Mouse (Mus musculus) layer of hippocampus, adult 8-10 months (tissue): Measurements from ENCODE around the gene Mrpl12. TPM values are rescaled to one million over a fixed set of nuclear protein-coding genes. Genes with fewer than 3 reads are reported as not detected.
A peak's percentile ranks its signal among the peaks of the same experiment; 100 is the strongest.
"Not testable (repeated sequence)": the region's sequence is repeated elsewhere in the genome, so short reads cannot be mapped to it uniquely, and the experiment has no call there.

Experiments
- DNase-seq, 2 experiments: peaks; one replicate each; pipeline ENCODE4 v3.0.0; 2022; ENCODE audit warnings: low spot score in 2 of 2
- total RNA-seq, 4 experiments: library from RNA; stranded (reverse); gene quantifications; 2 replicates each; pipeline ENCODE4 v1.2.4; 2022

The Mrpl12 gene
- total RNA-seq, 4 experiments from 2014 or later, result 63.7 to 66.0 (median 64.4) TPM

- DNase-seq, result no peak
Measured at GRCm38 (mm10) chr11:120507611-120508289, 23.3 kb downstream of the Mrpl12 start.

- no peak for DNase-seq
Measured at GRCm38 (mm10) chr11:120508290-120508870, 24.0 kb downstream of the Mrpl12 start.

- DNase-seq, result no peak
Measured at GRCm38 (mm10) chr11:120509940-120510339, 25.5 kb downstream of the Mrpl12 start.

GRCm38 (mm10) chr11:120510375-120511030 lies 26.1 kb downstream of the Mrpl12 start:
- DNase-seq, result no peak

- DNase-seq, result no peak
Measured at GRCm38 (mm10) chr11:120512790-120513453, 28.5 kb downstream of the Mrpl12 start.

- DNase-seq, result not testable (repeated sequence)
Measured at GRCm38 (mm10) chr11:120514262-120514661, 29.8 kb downstream of the Mrpl12 start.

GRCm38 (mm10) chr11:120515611-120516010 lies 31.2 kb downstream of the Mrpl12 start:
- DNase-seq, result peak; percentile 55 to 88

- DNase-seq, result no peak
Measured at GRCm38 (mm10) chr11:120517147-120517546, 32.7 kb downstream of the Mrpl12 start.

- peak; percentile 70 to 74 for DNase-seq
Measured at GRCm38 (mm10) chr11:120518027-120518426, 33.6 kb downstream of the Mrpl12 start.

- DNase-seq, result no peak
Measured at GRCm38 (mm10) chr11:120518558-120518957, 34.1 kb downstream of the Mrpl12 start.

- DNase-seq, result no peak
Measured at GRCm38 (mm10) chr11:120519738-120520137, 35.3 kb downstream of the Mrpl12 start.

- no peak for DNase-seq
Measured at GRCm38 (mm10) chr11:120520498-120520897, 36.1 kb downstream of the Mrpl12 start.

- peak in 1 of 2 experiments; percentile 22 for DNase-seq
Measured at GRCm38 (mm10) chr11:120520967-120521540, 36.6 kb downstream of the Mrpl12 start.

GRCm38 (mm10) chr11:120522581-120522980 lies 38.2 kb downstream of the Mrpl12 start:
- no peak for DNase-seq

GRCm38 (mm10) chr11:120525959-120526358 lies 41.5 kb downstream of the Mrpl12 start:
- no peak for DNase-seq

GRCm38 (mm10) chr11:120527690-120528354 lies 43.4 kb downstream of the Mrpl12 start:
- DNase-seq, result no peak

- DNase-seq, result no peak
Measured at GRCm38 (mm10) chr11:120528903-120529302, 44.5 kb downstream of the Mrpl12 start.

- no peak for DNase-seq
Measured at GRCm38 (mm10) chr11:120530085-120530964, 45.9 kb downstream of the Mrpl12 start, which contains the start of gene Gcgr. Gene Gcgr, plus strand, starts transcription at chr11:120530699.

- DNase-seq, result no peak
Measured at GRCm38 (mm10) chr11:120531646-120532045, 47.2 kb downstream of the Mrpl12 start.

- DNase-seq, result no peak
Measured at GRCm38 (mm10) chr11:120534093-120534492, 49.7 kb downstream of the Mrpl12 start.
